Mouse (Mus musculus): Measurements from ENCODE around the gene Prkcb. TPM values are rescaled to one million over a fixed set of nuclear protein-coding genes. Genes with fewer than 3 reads are reported as not detected.

The Prkcb gene
- polyA plus RNA-seq, 1 experiment from 2014 or later: 12.7 TPM

GRCm38 (mm10) chr7:122406625-122407024, 118.1 kb downstream of the Prkcb start:
- H3K4me3 ChIP-seq (replicated peaks; ENCODE audit: low read length): no peak overlapping the region
- no peaks in the 10 kb centered on the region for H3K36me3 ChIP-seq (ENCODE audit: control insufficient read depth, insufficient read depth, low read length)
- ATAC-seq (ENCODE audit: insufficient read depth, low FRiP score): no peak
- WGBS: 66% methylated on average over 13 of the region's 13 CpGs
- H3K27me3 ChIP-seq (ENCODE audit: control insufficient read depth, insufficient read depth, low read length): no peaks in the 10 kb centered on the region
- no peaks in the 10 kb centered on the region for H3K9me3 ChIP-seq (replicated peaks; ENCODE audit: control insufficient read depth, low read length)
- no peak overlapping the region for H3K4me2 ChIP-seq (ENCODE audit: low read depth, low read length)
- no peak overlapping the region for H3K9ac ChIP-seq (ENCODE audit: low read length)
- H3K4me1 ChIP-seq (ENCODE audit: control insufficient read depth, insufficient read depth, low read length): peaks cover 7% of the 10 kb centered on the region; the same call in 1 of the 2 replicates
- no peak overlapping the region for H3K27ac ChIP-seq (ENCODE audit: low read length)

- Histone ChIP-seq H3K9me3 (replicated peaks; ENCODE audit: control insufficient read depth, low read length) (no peaks in the 10 kb centered on the region), H3K4me2 (ENCODE audit: low read depth, low read length) (no peak overlapping the region), H3K27ac (ENCODE audit: low read length) (no peak overlapping the region), H3K4me3 (replicated peaks; ENCODE audit: low read length) (no peak overlapping the region), H3K9ac (ENCODE audit: low read length) (no peak overlapping the region), H3K4me1 (ENCODE audit: control insufficient read depth, insufficient read depth, low read length) (no peaks in the 10 kb centered on the region), H3K27me3 (ENCODE audit: control insufficient read depth, insufficient read depth, low read length) (no peaks in the 10 kb centered on the region), H3K36me3 (ENCODE audit: control insufficient read depth, insufficient read depth, low read length) (no peaks in the 10 kb centered on the region)
- WGBS: 71% methylated on average over 6 of the region's 6 CpGs
- ATAC-seq (ENCODE audit: insufficient read depth, low FRiP score): no peak
Observed at GRCm38 (mm10) chr7:122409945-122410344, 121.4 kb downstream of the Prkcb start.

GRCm38 (mm10) chr7:122410873-122411272, 122.3 kb downstream of the Prkcb start:
- WGBS: 85% methylated on average over 3 of the region's 3 CpGs
- H3K27ac ChIP-seq (ENCODE audit: low read length): no peak overlapping the region
- ATAC-seq (ENCODE audit: insufficient read depth, low FRiP score): no peak
- H3K27me3 ChIP-seq (ENCODE audit: control insufficient read depth, insufficient read depth, low read length): no peaks in the 10 kb centered on the region
- H3K4me2 ChIP-seq (ENCODE audit: low read depth, low read length): no peak overlapping the region
- no peak overlapping the region for H3K4me3 ChIP-seq (replicated peaks; ENCODE audit: low read length)
- H3K9me3 ChIP-seq (replicated peaks; ENCODE audit: control insufficient read depth, low read length): no peaks in the 10 kb centered on the region
- H3K9ac ChIP-seq (ENCODE audit: low read length): no peak overlapping the region
- H3K4me1 ChIP-seq (ENCODE audit: control insufficient read depth, insufficient read depth, low read length): no peaks in the 10 kb centered on the region
- no peaks in the 10 kb centered on the region for H3K36me3 ChIP-seq (ENCODE audit: control insufficient read depth, insufficient read depth, low read length)

- Histone ChIP-seq H3K9me3 (replicated peaks; ENCODE audit: control insufficient read depth, low read length) (no peaks in the 10 kb centered on the region), H3K36me3 (ENCODE audit: control insufficient read depth, insufficient read depth, low read length) (no peaks in the 10 kb centered on the region), H3K4me3 (replicated peaks; ENCODE audit: low read length) (no peak overlapping the region), H3K27me3 (ENCODE audit: control insufficient read depth, insufficient read depth, low read length) (no peaks in the 10 kb centered on the region), H3K4me1 (ENCODE audit: control insufficient read depth, insufficient read depth, low read length) (no peaks in the 10 kb centered on the region), H3K9ac (ENCODE audit: low read length) (no peak overlapping the region), H3K27ac (ENCODE audit: low read length) (no peak overlapping the region), H3K4me2 (ENCODE audit: low read depth, low read length) (no peak overlapping the region)
- no peak for ATAC-seq (ENCODE audit: insufficient read depth, low FRiP score)
- WGBS: 75% methylated on average over 6 of the region's 6 CpGs
Observed at GRCm38 (mm10) chr7:122413231-122413630, 124.7 kb downstream of the Prkcb start.

- H3K9me3 ChIP-seq (replicated peaks; ENCODE audit: control insufficient read depth, low read length): no peaks in the 10 kb centered on the region
- H3K4me2 ChIP-seq (ENCODE audit: low read depth, low read length): no peak overlapping the region
- no peaks in the 10 kb centered on the region for H3K36me3 ChIP-seq (ENCODE audit: control insufficient read depth, insufficient read depth, low read length)
- no peaks in the 10 kb centered on the region for H3K4me1 ChIP-seq (ENCODE audit: control insufficient read depth, insufficient read depth, low read length)
- H3K27me3 ChIP-seq (ENCODE audit: control insufficient read depth, insufficient read depth, low read length): no peaks in the 10 kb centered on the region
- H3K9ac ChIP-seq (ENCODE audit: low read length): no peak overlapping the region
- H3K4me3 ChIP-seq (replicated peaks; ENCODE audit: low read length): no peak overlapping the region
- H3K27ac ChIP-seq (ENCODE audit: low read length): no peak overlapping the region
- WGBS: 81% methylated on average over 10 of the region's 10 CpGs
- no peak for ATAC-seq (ENCODE audit: insufficient read depth, low FRiP score)
Observed at GRCm38 (mm10) chr7:122414146-122414545, 125.6 kb downstream of the Prkcb start.

GRCm38 (mm10) chr7:122414608-122415007, 126.1 kb downstream of the Prkcb start:
- no peaks in the 10 kb centered on the region for H3K9me3 ChIP-seq (replicated peaks; ENCODE audit: control insufficient read depth, low read length)
- H3K36me3 ChIP-seq (ENCODE audit: control insufficient read depth, insufficient read depth, low read length): no peaks in the 10 kb centered on the region
- no peak overlapping the region for H3K27ac ChIP-seq (ENCODE audit: low read length)
- H3K4me2 ChIP-seq (ENCODE audit: low read depth, low read length): no peak overlapping the region
- no peaks in the 10 kb centered on the region for H3K27me3 ChIP-seq (ENCODE audit: control insufficient read depth, insufficient read depth, low read length)
- 60% methylated on average over 6 of the region's 6 CpGs for WGBS
- H3K9ac ChIP-seq (ENCODE audit: low read length): no peak overlapping the region
- no peak overlapping the region for H3K4me3 ChIP-seq (replicated peaks; ENCODE audit: low read length)
- H3K4me1 ChIP-seq (ENCODE audit: control insufficient read depth, insufficient read depth, low read length): no peaks in the 10 kb centered on the region
- no peak for ATAC-seq (ENCODE audit: insufficient read depth, low FRiP score)

GRCm38 (mm10) chr7:122415387-122415786, 126.8 kb downstream of the Prkcb start:
- no peak overlapping the region for H3K9ac ChIP-seq (ENCODE audit: low read length)
- H3K36me3 ChIP-seq (ENCODE audit: control insufficient read depth, insufficient read depth, low read length): no peaks in the 10 kb centered on the region
- no peaks in the 10 kb centered on the region for H3K9me3 ChIP-seq (replicated peaks; ENCODE audit: control insufficient read depth, low read length)
- no peak for ATAC-seq (ENCODE audit: insufficient read depth, low FRiP score)
- no peak overlapping the region for H3K4me3 ChIP-seq (replicated peaks; ENCODE audit: low read length)
- H3K4me1 ChIP-seq (ENCODE audit: control insufficient read depth, insufficient read depth, low read length): no peaks in the 10 kb centered on the region
- no peaks in the 10 kb centered on the region for H3K27me3 ChIP-seq (ENCODE audit: control insufficient read depth, insufficient read depth, low read length)
- WGBS: 77% methylated on average over 9 of the region's 9 CpGs
- no peak overlapping the region for H3K27ac ChIP-seq (ENCODE audit: low read length)
- H3K4me2 ChIP-seq (ENCODE audit: low read depth, low read length): no peak overlapping the region

GRCm38 (mm10) chr7:122415904-122416303, 127.4 kb downstream of the Prkcb start:
- no peaks in the 10 kb centered on the region for H3K27me3 ChIP-seq (ENCODE audit: control insufficient read depth, insufficient read depth, low read length)
- no peak for ATAC-seq (ENCODE audit: insufficient read depth, low FRiP score)
- WGBS: 62% methylated on average over 12 of the region's 12 CpGs
- no peaks in the 10 kb centered on the region for H3K4me1 ChIP-seq (ENCODE audit: control insufficient read depth, insufficient read depth, low read length)
- no peak overlapping the region for H3K9ac ChIP-seq (ENCODE audit: low read length)
- H3K36me3 ChIP-seq (ENCODE audit: control insufficient read depth, insufficient read depth, low read length): no peaks in the 10 kb centered on the region
- no peak overlapping the region for H3K4me2 ChIP-seq (ENCODE audit: low read depth, low read length)
- no peaks in the 10 kb centered on the region for H3K9me3 ChIP-seq (replicated peaks; ENCODE audit: control insufficient read depth, low read length)
- H3K4me3 ChIP-seq (replicated peaks; ENCODE audit: low read length): no peak overlapping the region
- no peak overlapping the region for H3K27ac ChIP-seq (ENCODE audit: low read length)

GRCm38 (mm10) chr7:122418551-122418950, 130.0 kb downstream of the Prkcb start:
- Histone ChIP-seq H3K9me3 (replicated peaks; ENCODE audit: control insufficient read depth, low read length) (no peaks in the 10 kb centered on the region), H3K4me1 (ENCODE audit: control insufficient read depth, insufficient read depth, low read length) (no peaks in the 10 kb centered on the region), H3K4me2 (ENCODE audit: low read depth, low read length) (no peak overlapping the region), H3K4me3 (replicated peaks; ENCODE audit: low read length) (no peak overlapping the region), H3K36me3 (ENCODE audit: control insufficient read depth, insufficient read depth, low read length) (no peaks in the 10 kb centered on the region), H3K9ac (ENCODE audit: low read length) (no peak overlapping the region), H3K27ac (ENCODE audit: low read length) (no peak overlapping the region), H3K27me3 (ENCODE audit: control insufficient read depth, insufficient read depth, low read length) (no peaks in the 10 kb centered on the region)
- 69% methylated on average over 3 of the region's 3 CpGs for WGBS
- ATAC-seq (ENCODE audit: insufficient read depth, low FRiP score): no peak

GRCm38 (mm10) chr7:122423816-122424215, 135.3 kb downstream of the Prkcb start:
- Histone ChIP-seq H3K4me3 (replicated peaks; ENCODE audit: low read length) (no peak overlapping the region), H3K27me3 (ENCODE audit: control insufficient read depth, insufficient read depth, low read length) (no peaks in the 10 kb centered on the region), H3K9me3 (replicated peaks; ENCODE audit: control insufficient read depth, low read length) (no peaks in the 10 kb centered on the region), H3K27ac (ENCODE audit: low read length) (no peak overlapping the region), H3K36me3 (ENCODE audit: control insufficient read depth, insufficient read depth, low read length) (no peaks in the 10 kb centered on the region), H3K4me2 (ENCODE audit: low read depth, low read length) (no peak overlapping the region), H3K9ac (ENCODE audit: low read length) (no peak overlapping the region), H3K4me1 (ENCODE audit: control insufficient read depth, insufficient read depth, low read length) (no peaks in the 10 kb centered on the region)
- no peak for ATAC-seq (ENCODE audit: insufficient read depth, low FRiP score)
- 58% methylated on average over 4 of the region's 4 CpGs for WGBS
